Mouse (Mus musculus) forebrain, postnatal 0 days (tissue): ENCODE results near the gene 2200002J24Rik. TPM values are rescaled to one million over a fixed set of nuclear protein-coding genes. Genes with fewer than 3 reads are reported as not detected.

Source experiments
- ATAC-seq: fragments of 200-750 bp; cut with Nextera tagmentation; 2 replicates; pipeline ENCODE4 v1.8.0; 2017; ENCODE audit warnings: mild to moderate bottlenecking, moderate library complexity
- DNase-seq: peaks from one replicate; pipeline ENCODE4 v3.0.0-alpha.2; 2015
- H3K27ac ChIP-seq: fragments of 300-500 bp; sonication (generic); 2 replicates; pipeline ENCODE4 v1.5.1; 2014; ENCODE audit warnings: low read depth, mild to moderate bottlenecking, antibody characterized with exemption, low read length, moderate library complexity, mixed read lengths
- H3K27me3 ChIP-seq: fragments of 300-500 bp; sonication (generic); 2 replicates; pipeline ENCODE4 v1.6.1; 2014; ENCODE audit warnings: mild to moderate bottlenecking, low read length, mixed read lengths; ENCODE audit not compliant: insufficient read depth
- H3K36me3 ChIP-seq: fragments of 300-500 bp; sonication (generic); 2 replicates; pipeline ENCODE4 v1.6.1; 2014; ENCODE audit warnings: mild to moderate bottlenecking, moderate library complexity; ENCODE audit not compliant: insufficient read depth
- H3K4me1 ChIP-seq: fragments of 300-500 bp; sonication (generic); 2 replicates; pipeline ENCODE4 v1.6.1; 2014; ENCODE audit warnings: antibody characterized with exemption; ENCODE audit not compliant: insufficient read depth
- H3K4me2 ChIP-seq: fragments of 300-500 bp; sonication (generic); 2 replicates; pipeline ENCODE4 v1.6.1; 2014; ENCODE audit warnings: low read depth, mild to moderate bottlenecking, moderate library complexity
- H3K4me3 ChIP-seq: fragments of 300-500 bp; sonication (generic); 2 replicates; pipeline ENCODE4 v1.5.1; 2014; ENCODE audit warnings: low read depth, low read length, mixed read lengths
- H3K9ac ChIP-seq: fragments of 300-500 bp; sonication (generic); 2 replicates; pipeline ENCODE4 v1.6.1; 2014; ENCODE audit warnings: mild to moderate bottlenecking
- H3K9me3 ChIP-seq: fragments of 300-500 bp; sonication (generic); 2 replicates; pipeline ENCODE4 v1.6.1; 2016; ENCODE audit warnings: low read length
- CTCF ChIP-seq: sonication (generic); IDR thresholded peaks from 2 replicates; pipeline ENCODE4 v1.5.1; 2016; ENCODE audit warnings: antibody characterized with exemption, control low read depth, low read depth
- WGBS: fragments of 180-500 bp; shearing (Covaris S2); extraction: QIAGEN DNeasy Blood & Tissue Kit; methylation state at CpG from one replicate; pipeline ENCODE4 v1.1.7; 2014; 5-methylcytosine and 5-hydroxymethylcytosine counted together
- polyA plus RNA-seq: library from polyadenylated mRNA; unstranded; fragments of >200 nt; fragmentation: Nextera tagmentation; extraction: Ambion mirVana; gene quantifications from 2 replicates; pipeline ENCODE4 v1.2.1, GENCODE M21; 2015
- total RNA-seq: library from RNA; depleted of rRNA; stranded (reverse); fragments of >200 nt; gene quantifications from 2 replicates; pipeline ENCODE4 v1.2.3, GENCODE M21; 2014

Gene 2200002J24Rik
- total and polyA plus RNA-seq, 2 experiments from 2014 or later: not detected

- 88% methylated on average over 3 of the region's 3 CpGs for WGBS
Observed at GRCm38 (mm10) chr7:30711942-30712341, 13.2 kb downstream of the 2200002J24Rik start, which contains the start of gene Atp4a. TSS of gene Atp4a (plus strand) at chr7:30712209.

GRCm38 (mm10) chr7:30717006-30717715 is 18.4 kb downstream of the 2200002J24Rik start:
- H3K9me3 ChIP-seq: no peaks in the 10 kb centered on the region
- H3K9ac ChIP-seq: 0 out of 2 replicates have a peak overlapping the region, but pooled peaks have one; percentile 33
- 0 out of 2 replicates have a peak, but pooled peaks cover 8% of the 10 kb centered on the region for H3K4me1 ChIP-seq
- H3K4me3 ChIP-seq: peak overlapping the region; percentile 35
- ATAC-seq (peak; percentile 97), DNase-seq (peak; percentile 78)
- no peak for TF ChIP-seq CTCF
- no peaks in the 10 kb centered on the region for H3K36me3 ChIP-seq
- H3K27me3 ChIP-seq: 0 out of 2 replicates have a peak, but pooled peaks cover 8% of the 10 kb centered on the region
- 1% methylated on average over 43 of the region's 43 CpGs for WGBS
- peak overlapping the region; percentile 59 for H3K4me2 ChIP-seq
- H3K27ac ChIP-seq: no peak overlapping the region

More at GRCm38 (mm10) chr7:30711942-30712341, 13.2 kb downstream of the 2200002J24Rik start, which contains the start of gene Atp4a:
- DNase-seq (no peak), ATAC-seq (no peak)
- Histone ChIP-seq H3K27me3 (0 out of 2 replicates have a peak, but pooled peaks cover 6% of the 10 kb centered on the region), H3K9me3 (no peaks in the 10 kb centered on the region), H3K36me3 (no peaks in the 10 kb centered on the region), H3K9ac (no peak within 1 kb of the TSS), H3K4me2 (no peak within 1 kb of the TSS), H3K4me1 (no peaks in the 10 kb centered on the region), H3K4me3 (no peak within 1 kb of the TSS), H3K27ac (no peak within 1 kb of the TSS)
- no peak for TF ChIP-seq CTCF

- Histone ChIP-seq H3K27ac (no peak overlapping the region), H3K36me3 (no peaks in the 10 kb centered on the region), H3K4me1 (0 out of 2 replicates have a peak, but pooled peaks cover 8% of the 10 kb centered on the region), H3K9ac (0 out of 2 replicates have a peak overlapping the region, but pooled peaks have one; percentile 33), H3K9me3 (no peaks in the 10 kb centered on the region), H3K27me3 (0 out of 2 replicates have a peak, but pooled peaks cover 8% of the 10 kb centered on the region), H3K4me3 (peak overlapping the region; percentile 35), H3K4me2 (peak overlapping the region; percentile 59)
- no peak for DNase-seq
- WGBS: 8% methylated on average over 14 of the region's 14 CpGs
- no peak for ATAC-seq
- peak; percentile 11; the same call in 1 of the 2 replicates for TF ChIP-seq CTCF
Observed at GRCm38 (mm10) chr7:30717716-30718046, 19.0 kb downstream of the 2200002J24Rik start.

GRCm38 (mm10) chr7:30719669-30720068 is 20.9 kb downstream of the 2200002J24Rik start:
- no peak for TF ChIP-seq CTCF
- Histone ChIP-seq H3K27me3 (0 out of 2 replicates have a peak, but pooled peaks cover 8% of the 10 kb centered on the region), H3K4me2 (no peak overlapping the region), H3K9me3 (no peaks in the 10 kb centered on the region), H3K27ac (no peak overlapping the region), H3K9ac (no peak overlapping the region), H3K4me3 (no peak overlapping the region), H3K36me3 (no peaks in the 10 kb centered on the region), H3K4me1 (0 out of 2 replicates have a peak, but pooled peaks cover 8% of the 10 kb centered on the region)
- WGBS: 95% methylated on average over 5 of the region's 5 CpGs
- DNase-seq (no peak), ATAC-seq (no peak)

GRCm38 (mm10) chr7:30721286-30721685 is 22.6 kb downstream of the 2200002J24Rik start:
- 67% methylated on average over 7 of the region's 7 CpGs for WGBS

GRCm38 (mm10) chr7:30723274-30723953 is 24.7 kb downstream of the 2200002J24Rik start:
- Histone ChIP-seq H3K4me2 (no peak overlapping the region), H3K36me3 (peaks cover 10% of the 10 kb centered on the region), H3K9me3 (no peaks in the 10 kb centered on the region), H3K27ac (no peak overlapping the region), H3K9ac (no peak overlapping the region), H3K4me3 (no peak overlapping the region), H3K27me3 (no peaks in the 10 kb centered on the region), H3K4me1 (peaks cover 3% of the 10 kb centered on the region; the same call in 1 of the 2 replicates)
- DNase-seq: no peak
- WGBS: 77% methylated on average over 6 of the region's 6 CpGs
- no peak for ATAC-seq
- no peak for TF ChIP-seq CTCF

More at GRCm38 (mm10) chr7:30721286-30721685, 22.6 kb downstream of the 2200002J24Rik start:
- TF ChIP-seq CTCF: no peak
- 0 out of 2 replicates have a peak, but pooled peaks cover 8% of the 10 kb centered on the region for H3K27me3 ChIP-seq
- ATAC-seq (no peak), DNase-seq (no peak)
- H3K36me3 ChIP-seq: no peaks in the 10 kb centered on the region; the same call in 1 of the 2 replicates
- H3K4me3 ChIP-seq: no peak overlapping the region
- H3K27ac ChIP-seq: no peak overlapping the region
- H3K4me2 ChIP-seq: no peak overlapping the region
- 0 out of 2 replicates have a peak, but pooled peaks cover 8% of the 10 kb centered on the region for H3K4me1 ChIP-seq
- H3K9me3 ChIP-seq: no peaks in the 10 kb centered on the region
- no peak overlapping the region for H3K9ac ChIP-seq
